Mouse (Mus musculus) liver, embryonic 14.5 days (tissue): ENCODE measurements at regions not wholly inside any gene's neighbourhood (a gene's known extent, or its start where the extent isn't known, plus 50 kb on each side); places are given as distances from the start of the nearest gene placed in this dataset.

Experiments
- ATAC-seq: fragments of 200-750 bp; cut with Nextera tagmentation; 2 replicates; pipeline ENCODE4 v1.8.0; 2017; ENCODE audit warnings: moderate number of reproducible peaks, mild to moderate bottlenecking, moderate library complexity; ENCODE audit not compliant: insufficient read depth
- DNase-seq, 3 experiments: peaks; one replicate each; pipeline ENCODE4 v3.0.0-alpha.2; 2012 to 2013; ENCODE audit warnings: low read depth in 3 of 3, low spot score in 3 of 3
- H3K27ac ChIP-seq: fragments of 300-500 bp; sonication (generic); 2 replicates; pipeline ENCODE4 v1.5.1; 2014; ENCODE audit warnings: moderate library complexity, mild to moderate bottlenecking, control low read depth, inconsistent platforms
- H3K27me3 ChIP-seq: fragments of 300-500 bp; sonication (generic); 2 replicates; pipeline ENCODE4 v1.6.1; 2014; ENCODE audit warnings: mild to moderate bottlenecking, low read length, moderate library complexity; ENCODE audit not compliant: control insufficient read depth, insufficient read depth
- H3K36me3 ChIP-seq: fragments of 300-500 bp; sonication (generic); replicated peaks from 2 replicates; pipeline ENCODE4 v1.6.1; 2014; ENCODE audit warnings: low read depth; ENCODE audit not compliant: control insufficient read depth, insufficient read depth
- H3K4me1 ChIP-seq, 2 experiments: fragments of 200-500 bp in 1 of 2; fragments of 300-500 bp in 1 of 2; sonication (generic) in 1 of 2; replicated peaks; 2 replicates each; pipeline ENCODE4 v1.6.1; 2012 to 2014; ENCODE audit warnings: antibody characterized with exemption in 1 of 2, inconsistent platforms in 1 of 2, low read length in 1 of 2; ENCODE audit not compliant: control insufficient read depth in 2 of 2, insufficient read depth in 2 of 2
- H3K4me2 ChIP-seq: fragments of 300-500 bp; sonication (generic); 2 replicates; pipeline ENCODE4 v1.6.1; 2014; ENCODE audit warnings: low read depth, mild to moderate bottlenecking, control low read depth, moderate library complexity
- H3K4me3 ChIP-seq, 2 experiments: fragments of 200-500 bp in 1 of 2; fragments of 300-500 bp in 1 of 2; sonication (generic) in 1 of 2; 2 replicates each; pipeline ENCODE4 v1.5.1; 2012 to 2014; ENCODE audit warnings: low read depth in 2 of 2, low read length in 2 of 2, mild to moderate bottlenecking in 2 of 2, control low read depth in 1 of 2, inconsistent platforms in 1 of 2, moderate library complexity in 1 of 2; ENCODE audit not compliant: insufficient read depth in 1 of 2
- H3K9ac ChIP-seq: fragments of 300-500 bp; sonication (generic); replicated peaks from 2 replicates; pipeline ENCODE4 v1.6.1; 2014; ENCODE audit warnings: mild to moderate bottlenecking, control low read depth, moderate library complexity
- H3K9me3 ChIP-seq: fragments of 300-500 bp; sonication (generic); 2 replicates; pipeline ENCODE4 v1.6.1; 2016; ENCODE audit warnings: low read length, mixed read lengths; ENCODE audit not compliant: control insufficient read depth
- CTCF ChIP-seq: IDR thresholded peaks from 2 replicates; pipeline ENCODE4 v1.5.1; 2016; ENCODE audit warnings: antibody characterized with exemption, low read depth, control low read depth
- EP300 ChIP-seq: IDR thresholded peaks from 2 replicates; pipeline ENCODE4 v1.6.1; 2016; ENCODE audit warnings: antibody characterized with exemption, low read depth
- WGBS: fragments of 180-500 bp; shearing (Covaris S2); extraction: QIAGEN DNeasy Blood & Tissue Kit; methylation state at CpG from one replicate; pipeline ENCODE4 v1.1.7; 2014; ENCODE audit not compliant: insufficient replicate concordance; 5-methylcytosine and 5-hydroxymethylcytosine counted together

- TF ChIP-seq CTCF (no peak), EP300 (no peak)
- WGBS, result 67% methylated on average over 13 of the region's 13 CpGs
- no peak overlapping the region for H3K9ac ChIP-seq
- no peak overlapping the region for H3K4me3 ChIP-seq
- H3K27me3 ChIP-seq, result no peaks in the 10 kb centered on the region
- no peaks in the 10 kb centered on the region for H3K36me3 ChIP-seq
- no peak overlapping the region for H3K4me2 ChIP-seq
- H3K27ac ChIP-seq, result no peak overlapping the region
- H3K4me1 ChIP-seq, result no peaks in the 10 kb centered on the region
- no peaks in the 10 kb centered on the region for H3K9me3 ChIP-seq
- ATAC-seq, result no peak
- DNase-seq, result no peak
Observed at GRCm38 (mm10) chr3:147948041-147948592, 1042.2 kb downstream of the Adgrl2 start.

GRCm38 (mm10) chr3:147943314-147943713, 1047.0 kb downstream of the Adgrl2 start:
- TF ChIP-seq CTCF, result no peak
- TF ChIP-seq EP300, result no peak
- Histone ChIP-seq H3K27me3 (no peaks in the 10 kb centered on the region), H3K9me3 (no peaks in the 10 kb centered on the region), H3K4me1 (no peaks in the 10 kb centered on the region), H3K36me3 (no peaks in the 10 kb centered on the region), H3K4me3 (no peak overlapping the region), H3K9ac (no peak overlapping the region), H3K4me2 (no peak overlapping the region), H3K27ac (no peak overlapping the region)
- 62% methylated on average over 4 of the region's 4 CpGs for WGBS
- no peak for ATAC-seq
- no peak for DNase-seq

GRCm38 (mm10) chr3:147930811-147931251, 1059.5 kb downstream of the Adgrl2 start:
- Histone ChIP-seq H3K9ac (no peak overlapping the region), H3K27me3 (no peaks in the 10 kb centered on the region), H3K9me3 (no peaks in the 10 kb centered on the region), H3K4me2 (no peak overlapping the region), H3K4me1 (no peaks in the 10 kb centered on the region), H3K27ac (no peak overlapping the region), H3K36me3 (no peaks in the 10 kb centered on the region), H3K4me3 (no peak overlapping the region)
- 34% methylated on average over 6 of the region's 6 CpGs for WGBS
- ATAC-seq (no peak), DNase-seq (no peak)
- TF ChIP-seq EP300 (no peak), CTCF (no peak)

- no peaks in the 10 kb centered on the region for H3K4me1 ChIP-seq
- H3K27me3 ChIP-seq, result no peaks in the 10 kb centered on the region
- DNase-seq (no peak), ATAC-seq (no peak)
- no peaks in the 10 kb centered on the region for H3K36me3 ChIP-seq
- TF ChIP-seq EP300 (no peak), CTCF (no peak)
- no peak overlapping the region for H3K27ac ChIP-seq
- H3K4me2 ChIP-seq, result no peak overlapping the region
- 44% methylated on average over 2 of the region's 2 CpGs for WGBS
- H3K4me3 ChIP-seq, result no peak overlapping the region
- no peak overlapping the region for H3K9ac ChIP-seq
- H3K9me3 ChIP-seq, result no peaks in the 10 kb centered on the region
Observed at GRCm38 (mm10) chr3:147920181-147920580, 1068.0 kb downstream of the Ttll7 start.

- ATAC-seq, result no peak
- no peak for DNase-seq
- Histone ChIP-seq H3K27ac (no peak overlapping the region), H3K27me3 (no peaks in the 10 kb centered on the region), H3K9me3 (no peaks in the 10 kb centered on the region), H3K4me1 (no peaks in the 10 kb centered on the region), H3K36me3 (no peaks in the 10 kb centered on the region), H3K9ac (no peak overlapping the region), H3K4me3 (no peak overlapping the region), H3K4me2 (no peak overlapping the region)
- TF ChIP-seq CTCF (no peak), EP300 (no peak)
- 73% methylated on average over 3 of the region's 3 CpGs for WGBS
Observed at GRCm38 (mm10) chr3:147919701-147920100, 1067.5 kb downstream of the Ttll7 start.
